Mouse (Mus musculus) forebrain, postnatal 0 days (tissue): ENCODE measurements around the gene March4. TPM values are rescaled to one million over a fixed set of nuclear protein-coding genes. Genes with fewer than 3 reads are reported as not detected.
A peak's percentile ranks its signal among the peaks of the same experiment; 100 is the strongest.

Experiments
- ATAC-seq: fragments of 200-750 bp; cut with Nextera tagmentation; 2 replicates; pipeline ENCODE4 v1.8.0; 2017; ENCODE audit warnings: mild to moderate bottlenecking, moderate library complexity
- DNase-seq: peaks from one replicate; pipeline ENCODE4 v3.0.0-alpha.2; 2015
- H3K27ac ChIP-seq: fragments of 300-500 bp; sonication (generic); 2 replicates; pipeline ENCODE4 v1.5.1; 2014; ENCODE audit warnings: low read depth, mild to moderate bottlenecking, antibody characterized with exemption, low read length, moderate library complexity, mixed read lengths
- H3K27me3 ChIP-seq: fragments of 300-500 bp; sonication (generic); 2 replicates; pipeline ENCODE4 v1.6.1; 2014; ENCODE audit warnings: mild to moderate bottlenecking, low read length, mixed read lengths; ENCODE audit not compliant: insufficient read depth
- H3K36me3 ChIP-seq: fragments of 300-500 bp; sonication (generic); 2 replicates; pipeline ENCODE4 v1.6.1; 2014; ENCODE audit warnings: mild to moderate bottlenecking, moderate library complexity; ENCODE audit not compliant: insufficient read depth
- H3K4me1 ChIP-seq: fragments of 300-500 bp; sonication (generic); 2 replicates; pipeline ENCODE4 v1.6.1; 2014; ENCODE audit warnings: antibody characterized with exemption; ENCODE audit not compliant: insufficient read depth
- H3K4me2 ChIP-seq: fragments of 300-500 bp; sonication (generic); 2 replicates; pipeline ENCODE4 v1.6.1; 2014; ENCODE audit warnings: low read depth, mild to moderate bottlenecking, moderate library complexity
- H3K4me3 ChIP-seq: fragments of 300-500 bp; sonication (generic); 2 replicates; pipeline ENCODE4 v1.5.1; 2014; ENCODE audit warnings: low read depth, low read length, mixed read lengths
- H3K9ac ChIP-seq: fragments of 300-500 bp; sonication (generic); 2 replicates; pipeline ENCODE4 v1.6.1; 2014; ENCODE audit warnings: mild to moderate bottlenecking
- H3K9me3 ChIP-seq: fragments of 300-500 bp; sonication (generic); 2 replicates; pipeline ENCODE4 v1.6.1; 2016; ENCODE audit warnings: low read length
- CTCF ChIP-seq: sonication (generic); IDR thresholded peaks from 2 replicates; pipeline ENCODE4 v1.5.1; 2016; ENCODE audit warnings: antibody characterized with exemption, control low read depth, low read depth
- WGBS: fragments of 180-500 bp; shearing (Covaris S2); extraction: QIAGEN DNeasy Blood & Tissue Kit; methylation state at CpG from one replicate; pipeline ENCODE4 v1.1.7; 2014; 5-methylcytosine and 5-hydroxymethylcytosine counted together
- polyA plus RNA-seq: library from polyadenylated mRNA; unstranded; fragments of >200 nt; fragmentation: Nextera tagmentation; extraction: Ambion mirVana; gene quantifications from 2 replicates; pipeline ENCODE4 v1.2.1, GENCODE M21; 2015
- total RNA-seq: library from RNA; depleted of rRNA; stranded (reverse); fragments of >200 nt; gene quantifications from 2 replicates; pipeline ENCODE4 v1.2.3, GENCODE M21; 2014; rRNA removed

Gene March4
- total RNA-seq (31.2 and 33.2 TPM in 2 replicates), polyA plus RNA-seq (6.5 and 9.4 TPM in 2 replicates)

DNA sequence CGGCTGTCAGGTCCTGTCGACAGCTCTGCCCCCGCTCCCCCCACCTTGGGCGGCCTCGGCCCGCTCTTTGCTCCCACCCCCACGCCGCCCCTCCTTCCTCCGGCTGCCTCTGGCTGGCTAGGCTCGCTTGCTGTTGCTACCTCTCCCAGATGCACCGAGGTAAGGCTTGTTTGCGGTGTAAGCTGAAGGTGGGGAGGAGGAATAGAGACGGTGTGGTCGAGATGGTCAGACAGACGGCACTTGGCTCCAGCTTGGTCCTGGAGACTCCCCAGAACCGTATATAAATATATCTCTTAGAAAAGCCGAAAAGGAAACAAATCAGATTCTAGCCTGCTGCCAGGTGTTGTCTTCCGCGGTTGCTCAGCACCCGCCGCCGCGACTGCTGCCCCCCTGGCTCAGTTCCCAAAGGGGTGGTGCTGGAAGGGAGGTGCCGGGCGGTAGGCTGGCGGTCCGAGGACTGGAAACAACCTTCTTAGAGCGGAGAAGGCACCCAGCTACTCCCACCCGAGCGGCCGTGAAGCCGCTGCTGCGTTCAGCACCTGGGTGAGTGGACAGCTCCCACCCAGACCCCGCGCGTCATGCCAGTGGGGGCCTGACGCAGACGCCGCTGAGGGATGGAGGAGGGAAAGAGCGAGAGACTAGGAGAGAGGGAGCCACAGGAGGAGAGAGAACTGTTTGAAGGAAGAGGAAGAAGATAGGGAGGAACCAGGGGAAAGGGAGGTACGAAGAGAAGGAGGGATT, at the start of gene March4:
Gene March4, minus strand, starts transcription at position 320 of the 741 bp plus-strand sequence.
- no peak for TF ChIP-seq CTCF
- H3K27ac ChIP-seq, result peak within 1 kb of the TSS; percentile 82
- peak within 1 kb of the TSS; percentile 74 for H3K4me3 ChIP-seq
- ATAC-seq (peak; percentile 70), DNase-seq (peak; percentile 87)
- WGBS, result 2% methylated on average over 41 of the region's 41 CpGs
- H3K4me1 ChIP-seq, result peaks cover 23% of the 10 kb centered on the region; the same call in 1 of the 2 replicates
- no peaks in the 10 kb centered on the region for H3K27me3 ChIP-seq
- no peaks in the 10 kb centered on the region for H3K36me3 ChIP-seq
- no peaks in the 10 kb centered on the region for H3K9me3 ChIP-seq
- H3K4me2 ChIP-seq, result peak within 1 kb of the TSS; percentile 92
- peak within 1 kb of the TSS; percentile 87 for H3K9ac ChIP-seq

DNA sequence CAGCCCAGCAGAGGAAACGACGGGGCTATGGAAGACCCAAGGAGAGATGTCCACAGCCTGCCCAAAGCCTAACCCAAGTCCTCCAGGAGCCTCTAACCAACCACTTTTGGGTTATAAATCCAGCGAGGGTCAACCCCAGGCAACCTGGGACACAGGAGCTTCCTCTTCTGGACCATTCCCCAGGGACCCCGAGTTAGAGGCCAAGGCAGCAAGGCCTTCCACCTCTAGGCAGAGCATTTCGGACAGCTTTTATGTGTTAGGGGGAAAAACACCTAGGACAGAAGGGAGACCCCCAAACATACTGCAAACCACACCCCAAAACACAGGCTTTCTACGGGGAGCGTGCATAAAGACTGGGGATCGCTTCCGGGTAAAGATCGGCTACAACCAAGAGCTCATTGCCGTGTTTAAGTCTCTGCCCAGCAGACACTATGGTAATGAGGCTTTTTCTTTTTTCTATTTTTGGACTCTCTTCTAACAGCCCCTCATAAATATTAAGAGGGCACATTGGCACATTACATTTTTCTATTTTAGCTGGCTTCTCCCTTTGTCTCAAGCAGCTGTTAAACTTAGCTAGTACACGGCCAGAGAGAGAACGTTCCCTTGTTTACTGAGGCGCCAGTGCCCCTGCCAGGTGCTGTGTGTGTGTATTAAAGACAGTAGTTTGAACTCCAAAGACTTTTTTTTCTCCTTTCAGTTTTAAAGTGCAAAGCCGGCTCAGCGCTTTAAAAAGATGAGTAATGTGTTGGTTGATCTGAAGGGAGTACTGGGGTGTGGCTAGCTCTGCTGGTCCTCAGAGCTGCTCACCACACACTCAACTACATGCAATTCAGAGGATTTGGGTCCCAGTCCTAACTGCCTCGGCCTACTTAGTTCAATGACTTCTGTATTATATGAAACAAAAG, 49.5 kb upstream of the March4 start:
- Histone ChIP-seq H3K27me3 (no peaks in the 10 kb centered on the region), H3K4me1 (peaks cover 10% of the 10 kb centered on the region), H3K4me3 (no peak overlapping the region), H3K27ac (0 out of 2 replicates have a peak overlapping the region, but pooled peaks have one; percentile 29), H3K9ac (no peak overlapping the region), H3K36me3 (peaks cover 32% of the 10 kb centered on the region), H3K9me3 (no peaks in the 10 kb centered on the region), H3K4me2 (no peak overlapping the region)
- TF ChIP-seq CTCF, result no peak
- ATAC-seq (no peak), DNase-seq (no peak)
- WGBS, result 71% methylated on average over 17 of the region's 17 CpGs

DNA sequence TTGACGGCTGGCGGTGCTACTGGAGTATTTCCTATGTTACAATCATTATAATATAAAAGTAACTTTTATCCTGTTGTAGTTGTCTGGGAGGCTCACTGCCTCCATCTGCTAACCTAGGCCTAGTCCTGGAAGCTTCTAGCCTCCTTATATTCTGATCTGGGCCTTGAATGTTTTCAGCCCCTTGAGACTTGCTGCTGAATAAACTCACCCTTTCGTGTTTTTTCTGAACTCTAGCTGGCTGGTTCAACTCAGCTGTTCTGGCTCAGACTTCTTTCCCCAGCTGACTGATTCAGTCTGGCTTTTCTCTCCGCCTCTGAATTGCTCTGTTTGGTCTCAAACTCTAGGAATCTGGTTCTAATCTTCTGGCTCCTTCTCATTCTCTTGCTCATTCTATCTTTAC, 47.2 kb upstream of the March4 start:
- DNase-seq (no peak), ATAC-seq (no peak)
- peak overlapping the region; percentile 76 for H3K9ac ChIP-seq
- H3K27ac ChIP-seq, result peak overlapping the region; percentile 96; the same call in 1 of the 2 replicates
- WGBS, result 71% methylated on average over 4 of the region's 4 CpGs
- peaks cover 23% of the 10 kb centered on the region for H3K36me3 ChIP-seq
- no peaks in the 10 kb centered on the region for H3K9me3 ChIP-seq
- peaks cover 10% of the 10 kb centered on the region for H3K4me1 ChIP-seq
- no peak for TF ChIP-seq CTCF
- H3K4me3 ChIP-seq, result peak overlapping the region; percentile 64
- H3K4me2 ChIP-seq, result peak overlapping the region; percentile 59
- no peaks in the 10 kb centered on the region for H3K27me3 ChIP-seq

DNA sequence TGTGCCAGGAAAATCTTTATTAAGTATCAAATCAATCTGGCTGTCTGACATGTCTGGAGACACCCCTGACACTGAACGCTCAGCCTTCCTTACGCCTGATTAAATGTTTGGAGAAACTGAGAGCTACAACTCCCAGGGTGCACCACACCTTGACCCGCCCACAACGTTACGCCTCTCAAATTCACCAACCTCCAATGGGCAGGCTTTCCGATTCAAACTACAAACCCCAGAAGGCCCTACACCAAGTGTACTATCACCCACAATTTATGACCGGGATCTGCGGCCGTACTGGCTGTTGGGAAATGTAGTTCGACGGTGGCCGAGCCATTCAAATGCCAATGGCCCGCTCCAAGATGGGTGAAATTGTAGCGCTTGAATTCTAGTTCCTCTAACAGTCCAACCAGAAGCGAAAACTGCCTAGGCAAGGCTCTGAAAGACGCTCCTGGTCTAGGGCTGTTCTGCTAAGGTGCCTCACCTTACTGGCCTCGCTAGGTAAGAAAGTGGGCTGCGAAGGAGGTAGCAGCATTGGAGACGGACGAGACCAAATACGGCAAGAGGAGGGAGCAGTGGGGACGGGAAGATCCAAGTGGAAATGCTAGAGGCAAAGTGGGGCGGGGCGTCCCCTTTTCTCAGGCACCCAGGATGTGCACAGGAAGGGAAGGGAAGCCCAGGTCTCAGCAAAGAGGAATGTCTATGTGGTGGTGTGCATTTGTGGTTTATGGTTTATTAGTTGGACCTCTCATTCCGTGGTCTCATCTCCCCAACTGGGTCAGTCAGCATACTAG, 46.4 kb upstream of the March4 start, which contains the start of gene Smarcal1:
Gene Smarcal1, plus strand, starts transcription at position 305 of the 785 bp plus-strand sequence.
- Histone ChIP-seq H3K4me2 (peak within 1 kb of the TSS; percentile 59), H3K27ac (peak within 1 kb of the TSS; percentile 96), H3K27me3 (no peaks in the 10 kb centered on the region), H3K9me3 (no peaks in the 10 kb centered on the region), H3K9ac (peak within 1 kb of the TSS; percentile 76), H3K4me1 (peaks cover 16% of the 10 kb centered on the region), H3K36me3 (peaks cover 17% of the 10 kb centered on the region), H3K4me3 (peak within 1 kb of the TSS; percentile 64)
- peak; percentile 13; the same call in 1 of the 2 replicates for TF ChIP-seq CTCF
- ATAC-seq (peak; percentile 99), DNase-seq (peak; percentile 98)
- WGBS, result under 1% methylated on average over 25 of the region's 25 CpGs

DNA sequence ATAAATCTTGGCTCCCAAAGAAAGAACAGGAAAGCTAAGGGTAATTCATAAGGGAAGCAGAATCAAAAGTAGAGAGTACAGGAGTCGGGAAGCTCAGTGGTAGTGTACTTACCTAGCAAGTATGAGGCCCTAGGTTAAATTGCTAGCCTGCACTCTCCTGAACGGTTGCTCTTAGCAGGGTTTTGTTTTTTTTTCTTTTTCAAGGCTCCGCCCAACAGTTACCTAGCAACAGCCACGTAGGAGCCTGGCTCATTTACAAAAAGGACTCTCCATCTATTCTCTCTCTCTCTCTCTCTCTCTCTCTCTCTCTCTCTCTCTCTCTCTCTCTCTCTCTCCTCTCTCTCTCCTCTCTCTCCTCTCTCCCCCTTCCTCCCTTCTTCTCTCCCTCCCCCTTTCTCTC, 42.1 kb upstream of the March4 start:
- ATAC-seq (no peak), DNase-seq (peak; percentile 84)
- H3K4me1 ChIP-seq, result peaks cover 17% of the 10 kb centered on the region
- no peak for TF ChIP-seq CTCF
- no peaks in the 10 kb centered on the region for H3K36me3 ChIP-seq
- peak overlapping the region; percentile 68 for H3K27ac ChIP-seq
- H3K9ac ChIP-seq, result peak overlapping the region; percentile 40; the same call in 1 of the 2 replicates
- H3K4me3 ChIP-seq, result peak overlapping the region; percentile 21; the same call in 1 of the 2 replicates
- no peaks in the 10 kb centered on the region for H3K9me3 ChIP-seq
- H3K27me3 ChIP-seq, result no peaks in the 10 kb centered on the region
- WGBS, result 15% methylated on average over 4 of the region's 4 CpGs
- H3K4me2 ChIP-seq, result peak overlapping the region; percentile 45

DNA sequence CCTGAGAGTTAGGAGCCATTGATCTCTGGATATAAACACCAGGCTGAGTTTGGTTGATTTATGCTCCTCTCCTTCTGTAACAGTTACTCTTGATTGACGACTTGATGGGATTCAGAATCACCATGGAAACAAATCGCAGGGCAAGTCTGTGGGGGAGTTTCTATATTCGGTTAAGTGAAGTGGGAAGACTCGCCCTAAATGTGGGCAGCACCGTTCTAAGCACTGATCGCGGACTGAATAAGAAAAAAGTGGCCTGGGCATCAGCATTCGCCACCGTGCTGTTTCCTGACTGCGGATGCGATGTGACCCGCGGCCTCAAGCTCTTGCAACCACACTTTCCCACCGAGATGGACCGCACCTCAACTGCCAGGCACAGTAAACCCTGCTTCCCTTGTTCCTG, 41.6 kb upstream of the March4 start:
- 34% methylated on average over 15 of the region's 15 CpGs for WGBS
- peak; percentile 47 for DNase-seq
- H3K27ac ChIP-seq, result peak overlapping the region; percentile 68

More for the DNA sequence above, 41.6 kb upstream of the March4 start:
- no peaks in the 10 kb centered on the region for H3K9me3 ChIP-seq
- H3K27me3 ChIP-seq, result no peaks in the 10 kb centered on the region
- ATAC-seq, result no peak
- no peak for TF ChIP-seq CTCF
- peak overlapping the region; percentile 40; the same call in 1 of the 2 replicates for H3K9ac ChIP-seq
- H3K4me3 ChIP-seq, result peak overlapping the region; percentile 21; the same call in 1 of the 2 replicates
- H3K36me3 ChIP-seq, result no peaks in the 10 kb centered on the region
- peaks cover 15% of the 10 kb centered on the region for H3K4me1 ChIP-seq
- H3K4me2 ChIP-seq, result peak overlapping the region; percentile 45
